Comparison of ENCODE assay signal across 10 mouse cellular contexts in genomic region chr9:87738766-87739542, GRCm38 (mm10). TPM values are rescaled to one million over a fixed set of nuclear protein-coding genes. Genes with fewer than 3 reads are reported as not detected.
DNase-seq lines count a peak whose midpoint lies in the region; ATAC-seq and TF ChIP-seq lines count a peak whose summit lies in the region.
"Had no signal": no experiment of that assay in that cellular context is flagged by ENCODE, and none has a peak within 500 bp of the region (broad histone marks: within the 10 kb centered on the region; RNA-seq: fewer than 3 reads in every experiment).

No protein-coding gene starts in this region.

- no peak for TF ChIP-seq CTCF in E14TG2a.4 (conservative IDR thresholded peaks at IDR 0.05; ENCODE audit: low read length)

- intact Hi-C loops in left cerebral cortex, postnatal 14 days (cut with DNase I): no loop called here

- H3K4me3 ChIP-seq in forebrain, embryonic 10.5 days: peak overlapping the region; percentile 46
- H3K4me3 ChIP-seq in forebrain, embryonic 16.5 days (replicated peaks; ENCODE audit: low read length): no peak overlapping the region
- peak overlapping the region; percentile 73 for H3K4me3 ChIP-seq in E14TG2a.4 (replicated peaks; ENCODE audit: low read length)
- H3K4me3 ChIP-seq in forebrain, embryonic 12.5 days (replicated peaks): peak overlapping the region; percentile 29; the same call in 1 of the 2 replicates
- H3K4me3 ChIP-seq in limb, embryonic 10.5 days: peak overlapping the region; percentile 53

- no peak for ATAC-seq in forebrain, embryonic 16.5 days
- no peak for ATAC-seq in forebrain, embryonic 12.5 days (ENCODE audit: low FRiP score)
- ATAC-seq in erythroblast, adult 5-6 weeks (replicated peaks; ENCODE audit: low FRiP score, poor library complexity, severe bottlenecking): no peak

- under 1% methylated on average over 39 of the region's 39 CpGs for WGBS in forebrain, embryonic 10.5 days
- under 1% methylated on average over 39 of the region's 39 CpGs for WGBS in forebrain, embryonic 16.5 days
- WGBS in forebrain, embryonic 12.5 days: under 1% methylated on average over 39 of the region's 39 CpGs
- WGBS in limb, embryonic 10.5 days: under 1% methylated on average over 39 of the region's 39 CpGs

- peaks cover 98% of the 10 kb centered on the region for H3K27me3 ChIP-seq in forebrain, embryonic 10.5 days (ENCODE audit: poor library complexity, severe bottlenecking)
- H3K27me3 ChIP-seq in forebrain, embryonic 16.5 days (replicated peaks; ENCODE audit: control insufficient read depth, insufficient read depth, low read length): peaks cover 62% of the 10 kb centered on the region
- peaks cover 88% of the 10 kb centered on the region for H3K27me3 ChIP-seq in E14TG2a.4 (ENCODE audit: insufficient read depth, low read length)
- H3K27me3 ChIP-seq in forebrain, embryonic 12.5 days: peaks cover 87% of the 10 kb centered on the region
- peaks cover 100% of the 10 kb centered on the region for H3K27me3 ChIP-seq in limb, embryonic 10.5 days (ENCODE audit: low read depth, poor library complexity, severe bottlenecking)

- H3K36me3 ChIP-seq in forebrain, embryonic 10.5 days (replicated peaks): no peaks in the 10 kb centered on the region
- H3K36me3 ChIP-seq in forebrain, embryonic 16.5 days (ENCODE audit: control insufficient read depth, insufficient read depth): no peaks in the 10 kb centered on the region
- H3K36me3 ChIP-seq in E14TG2a.4 (ENCODE audit: insufficient read depth, low read length): no peaks in the 10 kb centered on the region
- no peaks in the 10 kb centered on the region for H3K36me3 ChIP-seq in forebrain, embryonic 12.5 days (replicated peaks)
- no peaks in the 10 kb centered on the region for H3K36me3 ChIP-seq in limb, embryonic 10.5 days

- no peaks in the 10 kb centered on the region for H3K9me3 ChIP-seq in forebrain, embryonic 10.5 days
- no peaks in the 10 kb centered on the region for H3K9me3 ChIP-seq in forebrain, embryonic 16.5 days (ENCODE audit: control insufficient read depth, low read length)
- H3K9me3 ChIP-seq in E14TG2a.4 (ENCODE audit: low read length): no peaks in the 10 kb centered on the region
- H3K9me3 ChIP-seq in forebrain, embryonic 12.5 days: no peaks in the 10 kb centered on the region
- H3K9me3 ChIP-seq in limb, embryonic 10.5 days (replicated peaks): no peaks in the 10 kb centered on the region

- H3K27ac ChIP-seq in forebrain, embryonic 10.5 days: no peak overlapping the region
- H3K27ac ChIP-seq in forebrain, embryonic 16.5 days (ENCODE audit: low read length): no peak overlapping the region
- no peak overlapping the region for H3K27ac ChIP-seq in forebrain, embryonic 12.5 days
- peak overlapping the region; percentile 81 for H3K27ac ChIP-seq in limb, embryonic 10.5 days

- no peak overlapping the region for H3K9ac ChIP-seq in forebrain, embryonic 16.5 days (replicated peaks; ENCODE audit: low read depth, low read length)
- H3K9ac ChIP-seq in forebrain, embryonic 12.5 days: no peak overlapping the region

- peaks cover 21% of the 10 kb centered on the region for H3K4me1 ChIP-seq in forebrain, embryonic 10.5 days
- peaks cover 10% of the 10 kb centered on the region for H3K4me1 ChIP-seq in forebrain, embryonic 16.5 days (replicated peaks; ENCODE audit: control insufficient read depth, insufficient read depth, low read length)
- peaks cover 40% of the 10 kb centered on the region for H3K4me1 ChIP-seq in E14TG2a.4 (replicated peaks; ENCODE audit: low read depth, low read length)
- H3K4me1 ChIP-seq in forebrain, embryonic 12.5 days: peaks cover 17% of the 10 kb centered on the region
- peaks cover 73% of the 10 kb centered on the region for H3K4me1 ChIP-seq in limb, embryonic 10.5 days

- DNase-seq in forebrain, embryonic 10.5 days (ENCODE audit: extremely low spot score, low spot score): no peak
- peak; percentile 65 for DNase-seq in limb, embryonic 10.5 days (ENCODE audit: low spot score)
- DNase-seq in spleen, postnatal 14 days (ENCODE audit: low spot score in 2 of 2): no peak
- no peak for DNase-seq in left cerebral cortex, postnatal 14 days (ENCODE audit: low spot score in 2 of 2)
- DNase-seq: lung, adult 18-20 months had no signal

- H3K4me2 ChIP-seq in forebrain, embryonic 16.5 days (ENCODE audit: low read length): no peak overlapping the region
- peak overlapping the region; percentile 44 for H3K4me2 ChIP-seq in forebrain, embryonic 12.5 days

RNA-seq across cellular contexts. Expression of gene Tbx18, which starts 7.9 kb away (rescaled TPM):
- polyA plus RNA-seq in forebrain, embryonic 10.5 days (2016; fragmentation: Nextera tagmentation; extraction: Ambion mirVana): 3.0 and 3.1 TPM in 2 replicates
- 2.1 and 2.2 TPM in 2 replicates for polyA plus RNA-seq in forebrain, embryonic 16.5 days (2015; fragmentation: Nextera tagmentation; extraction: Ambion mirVana)
- polyA plus RNA-seq in forebrain, embryonic 12.5 days (2016; fragmentation: Nextera tagmentation; extraction: Ambion mirVana): 2.5 and 3.6 TPM in 2 replicates
- 12.6 and 28.3 TPM in 2 replicates for polyA plus RNA-seq in limb, embryonic 10.5 days (2016; fragmentation: Nextera tagmentation; extraction: Ambion mirVana)
- total RNA-seq in erythroblast, adult 5-6 weeks (2015; ENCODE audit: low replicate concordance): not detected in 2 replicates
- total RNA-seq in erythroblast, adult 5-6 weeks (2017; ENCODE audit: low replicate concordance): 0.68 TPM in 1 of 2 replicates, not detected in the other
- 1 to 10 TPM; 3.1 to 3.9 TPM for total RNA-seq in left cerebral cortex, postnatal 14 days (2021)
- polyA plus RNA-seq: small intestine, adult 2 months had no signal
